Comparison of ENCODE assay signal across 16 mouse cellular contexts in genomic region chr4:9110355-9110754, GRCm38 (mm10).
DNase-seq lines count a peak whose midpoint lies in the region; ATAC-seq and TF ChIP-seq lines count a peak whose summit lies in the region.
"Had no signal": no experiment of that assay in that cellular context is flagged by ENCODE, and none has a peak within 500 bp of the region (broad histone marks: within the 10 kb centered on the region; RNA-seq: fewer than 3 reads in every experiment).

No protein-coding gene starts in this region.

- no peaks in the 10 kb centered on the region for H3K36me3 ChIP-seq in liver, embryonic 12.5 days
- no peaks in the 10 kb centered on the region for H3K36me3 ChIP-seq in liver, postnatal 0 days (replicated peaks; ENCODE audit: insufficient read depth, low read length)
- H3K36me3 ChIP-seq in forebrain, embryonic 13.5 days (ENCODE audit: poor library complexity, severe bottlenecking) = no peaks in the 10 kb centered on the region
- H3K36me3 ChIP-seq: embryonic facial prominence, embryonic 13.5 days; G1E; limb, embryonic 10.5 days; midbrain, embryonic 10.5 days; neural tube, embryonic 13.5 days had no signal

- peaks cover 11% of the 10 kb centered on the region; the same call in 1 of the 2 replicates for H3K4me1 ChIP-seq in liver, embryonic 12.5 days
- peaks cover 26% of the 10 kb centered on the region for H3K4me1 ChIP-seq in liver, postnatal 0 days (ENCODE audit: insufficient read depth)
- H3K4me1 ChIP-seq in forebrain, embryonic 13.5 days = no peaks in the 10 kb centered on the region
- H3K4me1 ChIP-seq: embryonic facial prominence, embryonic 13.5 days; limb, embryonic 10.5 days; neural tube, embryonic 13.5 days had no signal

- no peak overlapping the region for H3K4me2 ChIP-seq in liver, embryonic 12.5 days
- H3K4me2 ChIP-seq in liver, postnatal 0 days (ENCODE audit: low read depth, low read length) = no peak overlapping the region
- H3K4me2 ChIP-seq in forebrain, embryonic 13.5 days = no peak overlapping the region
- H3K4me2 ChIP-seq: embryonic facial prominence, embryonic 13.5 days; neural tube, embryonic 13.5 days had no signal

- no peak overlapping the region for H3K4me3 ChIP-seq in liver, embryonic 12.5 days
- H3K4me3 ChIP-seq in liver, postnatal 0 days (ENCODE audit: low read depth, low read length) = no peak overlapping the region
- H3K4me3 ChIP-seq in forebrain, embryonic 13.5 days = no peak overlapping the region
- H3K4me3 ChIP-seq: embryonic facial prominence, embryonic 13.5 days; limb, embryonic 10.5 days; midbrain, embryonic 10.5 days; neural tube, embryonic 13.5 days had no signal

- H3K27ac ChIP-seq in liver, embryonic 12.5 days = no peak overlapping the region
- H3K27ac ChIP-seq in liver, postnatal 0 days (ENCODE audit: low read depth) = peak overlapping the region; percentile 37; the same call in 1 of the 2 replicates
- H3K27ac ChIP-seq in forebrain, embryonic 13.5 days = no peak overlapping the region
- H3K27ac ChIP-seq: embryonic facial prominence, embryonic 13.5 days; hindbrain, postnatal 0 days; limb, embryonic 10.5 days; midbrain, embryonic 10.5 days; neural tube, embryonic 13.5 days had no signal

- no peak overlapping the region for H3K9ac ChIP-seq in liver, embryonic 12.5 days
- H3K9ac ChIP-seq in liver, postnatal 0 days (replicated peaks) = no peak overlapping the region
- H3K9ac ChIP-seq in forebrain, embryonic 13.5 days = no peak overlapping the region
- H3K9ac ChIP-seq: embryonic facial prominence, embryonic 13.5 days; neural tube, embryonic 13.5 days had no signal

- DNase-seq in adrenal gland, adult 2 months = peak; percentile 29
- no peak for DNase-seq in adrenal gland, postnatal 4 days (ENCODE audit: low spot score in 2 of 2)
- peak; percentile 33 for DNase-seq in liver
- peak; percentile 77 for DNase-seq in liver, postnatal 0 days
- DNase-seq in kidney, adult 11 months = no peak
- DNase-seq: cerebellum, adult 9-11 months; right cerebral cortex, postnatal 4 days had no signal

- no peak for TF ChIP-seq CTCF in liver, postnatal 0 days (IDR thresholded peaks at IDR 0.05; ENCODE audit: low read depth)

- no peaks in the 10 kb centered on the region for H3K27me3 ChIP-seq in liver, embryonic 12.5 days (replicated peaks)
- no peaks in the 10 kb centered on the region for H3K27me3 ChIP-seq in liver, postnatal 0 days (ENCODE audit: insufficient read depth, low read length)
- H3K27me3 ChIP-seq in forebrain, embryonic 13.5 days = no peaks in the 10 kb centered on the region
- H3K27me3 ChIP-seq: embryonic facial prominence, embryonic 13.5 days; neural tube, embryonic 13.5 days had no signal

- no peak for ATAC-seq in liver, embryonic 12.5 days
- peak; percentile 74 for ATAC-seq in liver, postnatal 0 days
- ATAC-seq in monocyte, adult 5-6 weeks (replicated peaks; ENCODE audit: insufficient number of reproducible peaks, low FRiP score, low TSS enrichment, poor library complexity, severe bottlenecking) = peak; percentile 85
- no peak for ATAC-seq in forebrain, embryonic 13.5 days
- ATAC-seq: hindbrain, postnatal 0 days had no signal

- 16% methylated on average over 7 of the region's 7 CpGs for WGBS in liver, embryonic 12.5 days (ENCODE audit: insufficient replicate concordance)
- WGBS in liver, postnatal 0 days (ENCODE audit: insufficient replicate concordance) = 18% methylated on average over 7 of the region's 7 CpGs
- WGBS in forebrain, embryonic 13.5 days = 85% methylated on average over 7 of the region's 7 CpGs

- no peaks in the 10 kb centered on the region for H3K9me3 ChIP-seq in liver, embryonic 12.5 days (replicated peaks)
- no peaks in the 10 kb centered on the region for H3K9me3 ChIP-seq in liver, postnatal 0 days (ENCODE audit: low read length)
- no peaks in the 10 kb centered on the region for H3K9me3 ChIP-seq in forebrain, embryonic 13.5 days (replicated peaks)
- H3K9me3 ChIP-seq: embryonic facial prominence, embryonic 13.5 days; G1E; limb, embryonic 10.5 days; midbrain, embryonic 10.5 days; neural tube, embryonic 13.5 days had no signal

- peak; percentile 83 for TF ChIP-seq EP300 in liver, postnatal 0 days (IDR thresholded peaks at IDR 0.05; ENCODE audit: low read depth)

Comparison
In these comparisons a context has a peak if more than half of its experiments do, and no peak if none do; other contexts are left out.
1. DNase-seq: peak in adrenal gland, adult 2 months (single experiment), liver (single experiment) and liver, postnatal 0 days (single experiment); none in adrenal gland, postnatal 4 days (0 of 2) and kidney, adult 11 months (single experiment).
2. ATAC-seq: peak in liver, postnatal 0 days (single experiment) and monocyte, adult 5-6 weeks (single experiment); none in liver, embryonic 12.5 days (single experiment) and forebrain, embryonic 13.5 days (single experiment).